Mouse (Mus musculus) left cerebral cortex, adult 2 months (tissue): ENCODE measurements around the gene Gm47985. TPM values are rescaled to one million over a fixed set of nuclear protein-coding genes. Genes with fewer than 3 reads are reported as not detected.
"Not testable (repeated sequence)": the region's sequence is repeated elsewhere in the genome, so short reads cannot be mapped to it uniquely, and the experiment has no call there.

Experiments used
- DNase-seq, 2 experiments: peaks; one replicate each; pipeline ENCODE4 v3.0.0; 2021 to 2022; ENCODE audit warnings: low spot score in 2 of 2, mixed read lengths in 1 of 2; ENCODE audit errors: extremely low spot score in 1 of 2
- H3K27ac ChIP-seq: fragments of 200-600 bp; 2 replicates; pipeline ENCODE4 v1.8.1; 2022
- H3K4me3 ChIP-seq: fragments of 200-600 bp; 2 replicates; pipeline ENCODE4 v1.8.1; 2022
- CTCF ChIP-seq: fragments of 200-600 bp; IDR thresholded peaks from 2 replicates; pipeline ENCODE4 v1.8.1; 2022; ENCODE audit warnings: antibody characterized with exemption, mild to moderate bottlenecking, moderate library complexity
- intact Hi-C: fragments of 180-260 bp; cut with DNase I; formaldehyde crosslinking; loops from one replicate; pipeline ENCODE4 v1.15.1; 2025
- total RNA-seq, 2 experiments: library from RNA; stranded (reverse); gene quantifications; 2 replicates each; pipeline ENCODE4 v1.2.3; 2021

Gene Gm47985
- total RNA-seq, 2 experiments from 2014 or later: not detected

GRCm38 (mm10) chr1:151188469-151188868 is 6.1 kb downstream of the Gm47985 start:
- H3K4me3 ChIP-seq: no peak overlapping the region
- DNase-seq: no peak
- TF ChIP-seq CTCF: no peak
- H3K27ac ChIP-seq: no peak overlapping the region
- intact Hi-C loops: no loop called here

GRCm38 (mm10) chr1:151192075-151192474 is 9.7 kb downstream of the Gm47985 start, which contains the start of gene Gm8947:
Gene Gm8947, plus strand, starts transcription at chr1:151192376.
- intact Hi-C loops, DNase-seq, H3K4me3 ChIP-seq, H3K27ac ChIP-seq: not testable (repeated sequence)

GRCm38 (mm10) chr1:151192739-151193138 is 10.4 kb downstream of the Gm47985 start:
- H3K4me3 ChIP-seq, DNase-seq, H3K27ac ChIP-seq, intact Hi-C loops: not testable (repeated sequence)

GRCm38 (mm10) chr1:151195986-151196385 is 13.6 kb downstream of the Gm47985 start:
- H3K4me3 ChIP-seq, intact Hi-C loops, H3K27ac ChIP-seq, DNase-seq: not testable (repeated sequence)

GRCm38 (mm10) chr1:151196690-151197089 is 14.4 kb downstream of the Gm47985 start:
- intact Hi-C loops: not testable (repeated sequence)

GRCm38 (mm10) chr1:151198120-151198519 is 15.8 kb downstream of the Gm47985 start, which contains the start of gene Gm47995:
Gene Gm47995, plus strand, starts transcription at chr1:151198448.
- H3K27ac ChIP-seq, H3K4me3 ChIP-seq, intact Hi-C loops, DNase-seq: not testable (repeated sequence)

More at GRCm38 (mm10) chr1:151196690-151197089, 14.4 kb downstream of the Gm47985 start:
- not testable (repeated sequence) for H3K4me3 ChIP-seq, H3K27ac ChIP-seq, DNase-seq

GRCm38 (mm10) chr1:151200620-151201019 is 18.3 kb downstream of the Gm47985 start:
- H3K27ac ChIP-seq, DNase-seq, intact Hi-C loops, H3K4me3 ChIP-seq: not testable (repeated sequence)

GRCm38 (mm10) chr1:151202771-151203170 is 20.4 kb downstream of the Gm47985 start:
- H3K27ac ChIP-seq, H3K4me3 ChIP-seq, intact Hi-C loops, DNase-seq: not testable (repeated sequence)

- H3K4me3 ChIP-seq, DNase-seq, H3K27ac ChIP-seq, intact Hi-C loops: not testable (repeated sequence)
Observed at GRCm38 (mm10) chr1:151203818-151204217, 21.5 kb downstream of the Gm47985 start, which contains the start of gene 3110040M04Rik. Gene 3110040M04Rik, plus strand, starts transcription at chr1:151204121.

- H3K27ac ChIP-seq, H3K4me3 ChIP-seq, DNase-seq, intact Hi-C loops: not testable (repeated sequence)
Observed at GRCm38 (mm10) chr1:151208493-151208892, 26.2 kb downstream of the Gm47985 start.

- intact Hi-C loops, H3K27ac ChIP-seq, H3K4me3 ChIP-seq, DNase-seq: not testable (repeated sequence)
Observed at GRCm38 (mm10) chr1:151208944-151209343, 26.6 kb downstream of the Gm47985 start.

- H3K4me3 ChIP-seq, intact Hi-C loops, DNase-seq, H3K27ac ChIP-seq: not testable (repeated sequence)
Observed at GRCm38 (mm10) chr1:151209824-151210355, 27.6 kb downstream of the Gm47985 start, which contains the start of gene Gm47996. Gene Gm47996, plus strand, starts transcription at chr1:151210131.

GRCm38 (mm10) chr1:151211666-151212065 is 29.3 kb downstream of the Gm47985 start:
- H3K27ac ChIP-seq, H3K4me3 ChIP-seq, intact Hi-C loops, DNase-seq: not testable (repeated sequence)
